Mouse (Mus musculus): ENCODE measurements around the gene Trmt10c.

- no peak for TF ChIP-seq POLR2A (IDR thresholded peaks at IDR 0.05; ENCODE audit: borderline replicate concordance, extremely low read depth, insufficient read depth, insufficient read length, poor library complexity, severe bottlenecking)
- no peak for TF ChIP-seq CTCF (IDR thresholded peaks at IDR 0.05; ENCODE audit: borderline replicate concordance, extremely low read depth, insufficient read depth, insufficient read length)
Measured at GRCm38 (mm10) chr16:56074122-56074521, 36.5 kb upstream of the Trmt10c start.
